Mouse (Mus musculus) heart, postnatal 0 days (tissue): ENCODE data around the gene Tekt1.

Experiments used
- CTCF ChIP-seq: IDR thresholded peaks from 2 replicates; pipeline ENCODE4 v1.5.1; 2016; ENCODE audit warnings: antibody characterized with exemption, control low read depth, low read depth
- EP300 ChIP-seq: IDR thresholded peaks from 2 replicates; pipeline ENCODE4 v1.6.1; 2016; ENCODE audit warnings: antibody characterized with exemption, low read depth

GRCm38 (mm10) chr11:72410521-72411092, 48.4 kb upstream of the Tekt1 start:
- TF ChIP-seq CTCF (no peak), EP300 (0 out of 2 replicates have a peak, but pooled peaks have one; percentile 21)
